Mouse (Mus musculus) liver (tissue): ENCODE results near the gene Bcar1.

Experiments used
- DNase-seq: peaks from one replicate; pipeline ENCODE4 v3.0.0-alpha.2; 2020; ENCODE audit warnings: mixed read lengths

Gene Bcar1

GRCm38 (mm10) chr8:111743792-111744696 is at the start of gene Bcar1:
TSS of gene Bcar1 (minus strand) at chr8:111743809.
- peak; percentile 78 for DNase-seq

- no peak for DNase-seq
Measured at GRCm38 (mm10) chr8:111789639-111790038, 46.0 kb upstream of the Bcar1 start.

GRCm38 (mm10) chr8:111789200-111789599 is 45.6 kb upstream of the Bcar1 start:
- DNase-seq = no peak

- no peak for DNase-seq
Measured at GRCm38 (mm10) chr8:111788497-111788896, 44.9 kb upstream of the Bcar1 start.

GRCm38 (mm10) chr8:111788085-111788484 is 44.5 kb upstream of the Bcar1 start:
- DNase-seq = no peak

DNA sequence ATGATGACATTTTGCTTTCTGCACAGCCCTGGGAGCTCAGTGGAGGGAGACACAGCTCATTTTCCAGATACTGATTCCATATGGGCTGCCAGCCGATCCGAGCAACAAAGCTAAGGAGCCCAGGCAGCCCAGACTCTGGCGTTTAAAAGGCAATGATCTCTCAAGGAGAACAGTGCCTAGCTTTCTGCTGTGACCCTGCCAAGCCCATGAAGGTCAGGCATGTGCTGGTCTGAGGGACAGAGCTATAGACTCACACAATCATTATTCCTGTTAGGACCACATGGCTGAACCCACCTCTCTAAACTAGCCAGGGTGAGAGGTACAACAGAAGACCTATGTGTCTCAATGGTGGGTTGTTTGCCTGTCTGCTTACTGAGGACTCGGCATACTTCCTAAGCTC is 44.1 kb upstream of the Bcar1 start:
- DNase-seq = no peak

DNA sequence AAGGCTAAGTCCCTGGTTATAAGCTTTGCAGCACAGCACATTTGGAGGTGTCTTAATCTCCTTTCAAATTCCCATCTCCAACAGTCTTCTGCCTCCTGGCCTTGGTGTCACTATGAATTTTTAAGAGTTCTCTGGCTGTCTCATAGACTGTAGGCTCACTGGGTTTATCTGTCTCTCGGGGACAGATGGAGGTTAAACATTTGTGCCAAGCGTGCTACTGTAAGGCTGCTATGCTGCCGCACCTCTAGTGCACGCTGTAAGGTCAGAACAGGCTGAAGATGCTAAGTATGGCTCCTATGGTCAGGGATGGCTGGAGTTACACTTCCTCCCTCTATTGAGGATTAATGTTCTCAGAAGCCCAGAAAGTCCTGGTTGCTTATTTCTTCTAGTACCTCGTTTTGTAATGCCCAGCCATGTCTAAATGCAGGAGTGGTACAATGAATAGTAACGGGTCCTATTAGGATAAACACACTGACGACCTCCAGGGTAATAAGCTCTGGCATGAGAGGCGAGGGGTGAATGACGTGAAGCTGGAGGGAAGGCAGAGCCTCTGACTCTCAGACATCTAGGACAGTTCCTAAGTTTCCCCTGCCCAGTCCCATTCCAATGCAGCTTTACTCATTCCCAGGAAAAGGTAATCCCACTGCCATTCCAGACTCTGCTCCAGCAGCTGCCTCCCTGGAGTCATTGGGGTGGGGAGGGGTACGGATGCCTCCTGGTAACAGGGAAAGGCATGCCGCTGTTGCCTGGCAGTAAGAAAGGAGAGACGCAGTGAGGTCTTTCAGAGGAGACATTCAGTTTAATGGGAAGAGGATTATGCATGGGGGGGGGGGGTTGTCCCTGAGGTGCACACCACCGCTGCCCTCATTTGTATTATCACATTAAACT is 43.3 kb upstream of the Bcar1 start:
- no peak for DNase-seq

GRCm38 (mm10) chr8:111786116-111786515 is 42.5 kb upstream of the Bcar1 start:
- DNase-seq = no peak

- DNase-seq = no peak
Measured at GRCm38 (mm10) chr8:111782671-111783394, 39.2 kb upstream of the Bcar1 start.

GRCm38 (mm10) chr8:111782161-111782560 is 38.6 kb upstream of the Bcar1 start:
- DNase-seq = no peak

DNA sequence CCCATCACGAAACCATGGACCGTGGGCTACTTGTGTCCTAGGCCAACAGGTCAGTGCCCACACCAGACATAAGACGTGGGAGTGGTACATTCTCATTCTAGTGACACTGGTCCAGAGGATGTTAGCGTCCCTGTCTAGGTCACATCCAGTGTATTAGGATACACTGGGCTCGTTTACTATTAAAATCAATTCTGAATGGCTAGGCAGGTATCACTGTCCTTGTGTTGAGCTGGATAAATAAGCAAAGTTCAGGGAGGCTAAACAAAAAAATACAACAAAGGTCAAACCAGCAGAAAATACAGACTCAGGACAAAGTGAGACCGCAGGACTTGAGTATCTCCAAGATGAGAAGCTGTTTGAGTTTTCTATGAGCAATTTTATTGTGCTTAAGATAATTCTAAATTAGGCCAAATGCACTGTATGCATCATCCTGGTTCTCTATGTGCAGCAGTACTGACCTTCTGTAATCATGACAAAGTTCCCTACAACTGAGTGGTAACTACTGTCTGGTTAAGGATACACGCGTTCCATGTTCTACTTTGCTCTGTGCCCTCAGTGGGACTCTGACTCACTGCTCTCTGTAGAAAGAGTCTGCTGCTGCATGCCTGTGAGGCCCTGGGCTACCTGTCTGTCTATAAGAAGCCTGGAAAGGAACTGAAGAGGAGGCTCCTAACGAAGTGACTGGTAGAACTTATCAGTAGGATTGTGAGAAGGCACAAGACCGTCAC is 37.3 kb upstream of the Bcar1 start:
- no peak for DNase-seq

GRCm38 (mm10) chr8:111779690-111780089 is 36.1 kb upstream of the Bcar1 start:
- peak; percentile 20 for DNase-seq

DNA sequence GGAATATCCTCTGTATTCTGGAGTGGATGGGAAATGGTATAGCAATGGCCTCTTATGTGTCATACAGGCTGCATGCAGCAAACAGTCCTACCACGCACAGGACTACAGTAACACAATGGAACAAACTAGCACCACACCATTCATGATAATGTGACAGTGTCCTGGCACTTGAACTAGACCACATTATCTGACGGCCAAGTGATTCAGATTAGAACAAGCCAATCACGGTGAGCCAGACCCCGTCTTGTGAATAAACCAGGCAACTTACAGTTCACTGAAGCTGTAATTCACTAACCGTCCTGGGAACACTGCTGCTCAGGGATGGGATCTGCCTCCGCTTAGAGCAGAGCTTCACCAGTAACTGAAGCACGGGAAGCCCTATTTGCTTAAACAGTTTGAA is 35.2 kb upstream of the Bcar1 start:
- DNase-seq = no peak

- DNase-seq = no peak
Measured at GRCm38 (mm10) chr8:111776492-111776891, 32.9 kb upstream of the Bcar1 start.

GRCm38 (mm10) chr8:111775766-111776165 is 32.2 kb upstream of the Bcar1 start:
- DNase-seq = no peak

DNA sequence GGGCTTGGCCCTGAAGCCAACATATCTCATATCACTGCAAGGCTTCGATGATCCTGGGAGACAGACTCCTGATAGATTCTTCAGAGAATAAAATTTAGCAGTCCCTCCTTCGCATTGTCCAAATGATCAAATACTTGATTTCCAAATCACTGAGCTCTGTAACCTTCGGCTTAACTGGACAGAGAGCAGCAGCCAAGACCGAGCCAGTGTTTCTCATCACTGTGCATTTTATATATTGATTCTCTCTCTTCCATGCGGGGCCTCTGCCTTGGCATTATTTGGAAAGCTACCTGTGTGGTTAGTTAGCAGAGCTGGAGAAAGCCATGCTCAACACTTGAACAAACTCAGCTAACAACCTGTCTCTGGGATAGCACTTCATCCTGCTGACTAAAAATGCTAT is 29.9 kb upstream of the Bcar1 start:
- no peak for DNase-seq

DNA sequence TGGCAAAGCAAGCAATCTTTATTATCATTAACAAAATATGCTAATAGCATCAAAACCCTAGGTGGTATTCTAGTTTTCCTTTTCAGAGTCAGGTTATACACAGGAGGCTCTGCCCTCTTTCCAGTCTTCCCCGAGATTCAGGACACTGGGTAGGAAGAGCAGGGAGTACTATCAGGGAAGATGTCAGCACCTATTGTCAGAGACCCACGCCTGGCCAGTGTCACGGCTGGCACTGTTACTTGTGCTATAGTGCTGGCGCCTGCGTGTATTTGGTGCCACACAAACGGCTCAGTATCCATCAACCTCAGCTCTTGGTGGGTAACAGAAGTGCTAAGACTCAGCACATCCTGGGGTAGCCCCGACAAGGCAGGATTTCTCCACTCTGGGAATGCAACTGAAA is 29.4 kb upstream of the Bcar1 start:
- DNase-seq = no peak

GRCm38 (mm10) chr8:111772083-111772482 is 28.5 kb upstream of the Bcar1 start:
- no peak for DNase-seq

GRCm38 (mm10) chr8:111771625-111772020 is 28.0 kb upstream of the Bcar1 start:
- DNase-seq = no peak

GRCm38 (mm10) chr8:111770958-111771624 is 27.5 kb upstream of the Bcar1 start:
- DNase-seq = no peak

DNA sequence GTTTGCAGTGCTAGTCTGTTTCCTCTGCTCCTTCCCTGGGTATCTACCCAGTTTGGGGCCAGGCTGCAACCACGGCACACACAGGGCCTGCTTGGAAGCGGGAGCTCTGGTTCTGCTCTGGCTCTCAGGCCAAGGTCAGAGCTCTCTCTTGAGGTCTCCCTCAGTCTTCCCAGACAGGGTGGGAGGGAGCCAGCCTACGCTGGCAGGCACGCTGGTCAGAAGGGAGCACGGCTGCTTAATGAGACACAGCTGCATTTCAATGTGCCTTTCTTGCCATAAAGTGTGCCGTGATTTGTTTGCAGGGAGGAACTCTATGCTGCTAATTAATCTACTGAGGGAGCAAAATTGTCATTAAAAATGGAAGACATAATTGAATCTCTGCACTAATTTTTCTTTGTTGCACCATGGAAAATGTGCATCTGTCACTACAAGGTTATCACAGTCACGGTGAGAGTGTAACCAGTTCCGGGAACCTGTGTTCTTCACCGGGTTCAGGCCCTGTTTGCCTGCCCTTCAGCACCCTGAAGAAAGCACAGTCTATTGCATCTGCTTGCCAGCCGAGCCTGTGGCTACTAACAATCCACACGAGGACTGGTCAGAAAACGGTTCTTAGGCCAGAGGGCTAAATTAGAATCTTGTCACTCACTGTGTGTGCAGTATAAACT is 26.3 kb upstream of the Bcar1 start:
- DNase-seq = no peak
